Mouse (Mus musculus): ENCODE measurements around the gene Tmem165.

Tmem165 gene

DNA sequence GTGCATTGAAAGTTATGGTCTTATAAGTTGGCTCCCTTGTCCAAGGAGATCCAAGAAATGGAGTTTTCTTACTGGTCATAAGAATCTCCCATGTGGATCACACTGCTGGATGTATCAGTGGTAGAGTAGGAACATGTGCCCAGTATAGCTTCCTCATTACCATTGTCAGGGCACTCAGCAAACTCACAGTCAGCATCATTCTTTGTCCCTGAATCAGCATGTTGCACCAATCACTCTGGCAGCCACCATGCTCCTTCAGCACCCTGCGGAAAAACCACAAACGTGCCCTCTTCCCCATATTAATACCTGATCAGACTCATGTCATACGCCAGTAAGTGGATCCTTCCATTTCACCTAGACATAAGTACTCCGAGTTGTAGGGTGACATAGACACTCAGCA is 8.6 kb upstream of the Tmem165 start:
- DNase-seq: no peak

DNA sequence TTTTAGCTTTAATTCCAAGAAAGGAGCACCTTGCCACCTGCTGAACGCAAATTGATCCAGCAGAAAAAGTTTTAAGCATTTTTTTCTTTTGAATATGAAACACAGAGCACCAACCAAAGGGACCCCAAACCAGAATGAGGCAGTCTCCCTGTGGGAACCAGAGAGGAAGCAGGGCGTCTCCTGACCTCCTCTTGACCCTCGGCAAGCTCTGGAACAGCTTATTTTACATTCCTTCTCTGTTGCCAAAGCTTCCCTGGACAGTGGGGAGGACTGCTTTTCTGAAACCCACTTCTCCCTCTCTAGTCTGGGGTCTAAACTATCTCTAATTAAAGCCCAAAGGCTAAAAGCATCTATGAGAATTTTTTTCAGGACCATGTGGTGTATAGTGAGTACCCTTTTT is 7.3 kb upstream of the Tmem165 start:
- no peak for DNase-seq

DNA sequence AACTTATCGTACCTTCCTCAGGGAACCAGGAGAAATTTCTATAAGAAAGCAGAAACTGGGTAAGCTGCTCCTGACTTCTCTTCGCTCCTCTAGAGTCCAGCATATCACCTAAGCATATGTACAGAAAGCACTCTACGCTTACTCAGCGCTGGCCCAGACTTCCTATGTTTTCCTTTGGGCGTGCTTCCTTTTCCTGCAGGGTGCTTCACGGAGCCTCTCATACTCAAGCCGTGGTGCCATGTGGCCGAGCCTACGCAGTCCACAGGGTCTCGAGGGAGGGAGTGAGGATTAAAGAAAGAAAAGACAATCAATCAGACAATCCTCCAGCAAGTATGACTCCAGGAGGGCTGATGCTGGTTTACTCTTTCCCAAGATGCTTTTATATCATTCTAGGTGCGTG is 6.8 kb upstream of the Tmem165 start:
- DNase-seq: no peak

DNA sequence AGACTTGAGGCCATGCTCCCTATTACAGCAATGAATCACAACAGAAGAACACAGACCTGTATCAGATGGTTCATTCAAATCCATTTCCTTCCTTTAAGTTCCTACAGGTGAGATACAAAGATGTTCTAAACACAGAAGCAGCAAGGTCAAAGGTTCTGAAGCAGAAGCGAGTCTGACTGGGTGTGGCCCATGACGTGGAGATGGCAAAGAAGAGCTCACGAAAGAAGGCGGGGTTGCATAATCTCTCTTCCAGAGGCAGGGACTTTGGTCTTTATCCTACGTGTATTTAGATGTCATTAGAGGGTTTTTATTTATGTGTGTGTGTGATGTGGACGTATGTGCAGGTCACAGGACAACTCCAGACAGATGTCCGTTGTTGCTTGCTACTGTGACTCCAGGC is 6.0 kb upstream of the Tmem165 start:
- DNase-seq: no peak

DNA sequence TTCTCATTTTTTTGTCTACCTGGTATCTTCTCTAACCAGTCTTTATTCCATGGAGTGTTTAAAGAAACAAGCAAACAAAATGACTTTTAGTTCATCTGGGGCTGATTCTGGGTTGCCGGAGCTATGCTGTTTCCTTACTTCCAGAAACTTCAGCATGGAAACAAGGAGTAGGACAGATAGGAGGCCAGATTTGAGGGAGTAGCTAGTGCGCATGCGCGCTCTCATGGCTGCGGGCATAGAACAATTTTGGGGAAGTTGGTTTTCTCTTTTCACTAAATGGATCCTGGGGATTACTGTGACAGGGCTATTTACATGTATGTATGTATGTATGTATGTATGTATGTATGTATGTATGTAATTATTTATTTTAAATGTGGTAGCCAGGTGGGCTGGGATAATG is 4.5 kb upstream of the Tmem165 start:
- DNase-seq: no peak

DNA sequence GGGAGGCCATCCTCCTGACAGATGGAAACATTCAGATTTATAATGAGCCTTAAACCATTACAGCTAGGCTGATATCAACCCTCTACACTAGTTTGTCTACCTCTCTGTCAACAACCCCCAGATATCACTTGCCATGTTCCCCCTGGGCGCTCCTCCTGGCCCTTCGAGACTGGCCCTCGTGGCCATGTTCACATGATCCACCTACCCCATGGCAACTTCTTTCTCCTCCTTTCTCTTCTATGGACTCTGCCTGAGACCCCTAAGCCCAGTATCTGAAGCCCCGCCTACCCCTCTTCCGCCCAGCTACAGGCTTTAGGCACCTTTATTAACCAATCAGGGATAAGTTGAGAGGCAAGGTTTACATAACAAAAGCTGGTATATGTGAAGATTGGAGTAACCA is 3.9 kb upstream of the Tmem165 start:
- no peak for DNase-seq

DNA sequence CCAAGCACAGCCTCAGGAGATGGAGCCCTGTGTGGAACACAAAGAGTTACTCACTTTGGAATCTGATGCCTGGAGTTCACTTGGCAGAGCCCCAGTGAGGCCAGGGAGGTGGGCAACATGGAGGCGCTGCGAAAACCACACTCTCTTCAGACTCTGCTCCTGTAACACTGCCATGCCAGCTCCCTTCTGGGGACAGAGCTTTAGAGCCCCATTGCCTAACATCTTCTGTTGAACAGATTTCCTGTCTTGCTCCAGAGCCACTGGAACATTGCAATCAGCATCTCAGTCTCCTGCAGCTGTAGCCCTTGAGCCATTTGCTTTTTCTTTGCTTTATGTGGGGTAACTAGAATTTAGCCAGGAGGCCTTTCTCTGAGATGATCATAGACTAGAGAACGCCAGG is 1.4 kb upstream of the Tmem165 start:
- no peak for DNase-seq

DNA sequence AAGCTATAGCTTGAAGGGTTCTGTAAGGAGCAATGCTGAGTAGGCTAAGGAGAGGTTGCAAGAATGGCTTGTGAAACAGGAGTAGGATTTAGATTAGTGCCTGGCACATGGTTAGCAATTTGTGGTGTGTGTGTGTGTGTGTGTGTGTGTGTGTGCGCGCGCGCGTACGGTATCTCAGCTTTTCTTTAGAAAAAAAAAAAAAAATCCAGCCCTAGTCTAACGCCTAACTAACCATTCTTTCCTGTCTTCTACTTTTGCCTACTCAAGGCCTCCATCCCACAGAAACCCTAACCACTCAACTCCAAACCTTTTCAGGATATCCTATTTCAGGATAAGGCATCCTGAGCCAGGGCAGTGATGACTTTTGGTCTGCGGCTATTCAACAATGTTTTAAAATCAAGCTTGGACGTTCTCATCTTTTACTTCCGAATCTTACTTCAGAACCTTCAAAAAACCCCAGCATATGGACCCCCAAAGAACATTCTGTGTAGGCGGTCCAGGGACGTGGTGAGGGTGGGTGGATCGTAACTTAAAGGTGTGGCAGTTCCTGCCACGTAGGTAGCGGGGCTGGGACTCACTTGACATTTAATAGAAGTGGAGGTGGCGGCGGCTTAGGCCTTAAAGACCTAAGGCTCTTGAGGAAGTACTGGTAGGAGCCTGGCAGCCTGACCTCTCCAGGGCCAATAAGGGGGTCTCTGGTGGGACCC is 484 bp upstream of the Tmem165 start:
- no peak for DNase-seq

DNA sequence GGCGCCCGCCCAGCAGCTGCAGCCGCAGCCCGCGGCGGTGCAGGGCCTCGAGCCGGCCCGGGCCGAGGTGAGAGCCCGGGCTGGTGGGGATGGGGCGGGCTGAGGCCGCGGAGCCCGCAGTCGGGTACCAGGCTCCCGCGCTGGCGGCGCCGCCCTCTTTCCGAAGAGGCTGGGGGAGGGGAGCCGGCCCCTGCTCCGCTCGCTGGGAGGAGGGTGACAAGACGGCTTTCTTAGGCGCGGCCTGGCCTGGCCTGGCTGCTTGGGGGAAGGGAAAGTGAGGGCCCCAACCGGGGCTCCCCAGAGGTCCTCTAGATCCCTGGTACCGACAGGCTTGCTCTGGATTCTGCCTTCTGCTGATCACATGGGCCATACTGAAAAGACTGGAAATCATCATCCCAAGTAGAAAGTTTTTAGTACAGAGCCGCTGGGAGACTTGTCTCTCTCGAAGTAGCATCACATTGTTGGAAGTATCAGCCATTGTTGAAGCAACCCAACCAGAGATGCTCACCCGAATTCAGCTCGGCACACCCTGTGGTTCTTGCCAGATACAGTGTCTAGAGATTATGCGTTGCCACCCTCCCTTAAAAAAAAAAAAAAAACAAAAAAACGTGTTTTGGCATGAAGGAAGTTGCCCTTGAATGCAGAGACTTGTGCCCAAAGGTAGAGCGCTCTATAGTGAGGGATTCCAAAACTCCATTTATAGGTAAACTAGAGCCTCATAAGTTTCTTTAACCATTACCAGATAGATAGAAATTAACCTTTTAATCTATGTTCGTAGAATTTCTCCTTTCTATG is 803 bp downstream of the Tmem165 start:
- DNase-seq: peak; percentile 65 to 76

DNA sequence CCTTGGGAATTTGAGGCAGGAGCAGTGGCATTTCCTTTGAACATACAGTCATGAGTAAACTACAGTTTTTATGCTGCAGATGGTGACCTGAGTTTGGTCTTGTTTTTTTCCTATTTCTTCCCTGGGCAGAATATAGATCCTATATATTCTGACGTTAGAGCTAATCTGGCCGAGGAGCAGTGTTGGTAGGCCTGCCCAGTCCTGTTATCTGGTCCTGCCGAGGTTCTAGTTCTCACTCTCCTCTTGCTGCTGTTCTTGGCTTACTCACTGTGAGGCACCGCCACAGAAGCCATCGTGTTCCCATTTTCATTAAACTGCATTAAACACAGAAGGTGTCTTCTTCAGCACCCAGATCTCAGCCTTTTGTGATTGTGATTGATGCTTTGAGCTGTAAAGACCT is 4.2 kb downstream of the Tmem165 start:
- no peak for DNase-seq

DNA sequence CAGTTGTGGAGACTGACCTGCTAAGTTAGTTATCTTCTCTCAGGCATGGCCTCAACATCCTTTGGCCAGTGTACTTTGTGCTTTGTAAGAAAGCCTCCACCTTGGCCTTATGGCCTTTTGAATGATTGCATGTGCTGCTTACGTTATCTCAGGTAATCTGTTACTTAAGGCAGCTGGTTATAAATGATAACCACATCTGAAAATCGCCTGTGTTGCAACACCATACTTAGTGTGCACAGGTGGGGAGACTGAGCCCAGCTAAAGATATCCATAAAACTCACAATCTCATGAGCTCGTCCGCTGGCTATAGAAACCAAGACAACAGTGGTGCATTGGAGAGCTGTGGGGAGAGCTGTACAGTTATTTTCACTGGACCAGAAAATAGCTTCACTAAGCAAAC is 6.9 kb downstream of the Tmem165 start:
- DNase-seq: no peak

DNA sequence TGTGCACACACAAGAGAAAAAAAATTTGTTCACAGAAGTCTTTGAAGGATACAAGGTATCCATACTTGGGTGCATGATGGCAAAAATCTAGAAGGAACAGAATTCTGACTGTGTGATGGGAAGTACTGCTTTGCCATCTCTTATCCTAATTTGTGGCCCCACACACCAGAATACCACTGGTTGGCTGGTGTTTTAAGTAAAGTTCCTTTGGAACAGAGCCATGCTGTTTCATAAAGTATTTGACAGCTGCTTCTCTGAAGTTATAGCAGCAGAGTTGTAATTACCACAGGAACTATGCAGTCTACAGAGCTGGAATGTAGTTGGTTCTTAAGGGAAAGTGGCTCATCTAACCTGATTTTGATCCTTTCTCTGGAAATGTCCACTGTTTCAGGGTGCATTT is 9.4 kb downstream of the Tmem165 start:
- no peak for DNase-seq

DNA sequence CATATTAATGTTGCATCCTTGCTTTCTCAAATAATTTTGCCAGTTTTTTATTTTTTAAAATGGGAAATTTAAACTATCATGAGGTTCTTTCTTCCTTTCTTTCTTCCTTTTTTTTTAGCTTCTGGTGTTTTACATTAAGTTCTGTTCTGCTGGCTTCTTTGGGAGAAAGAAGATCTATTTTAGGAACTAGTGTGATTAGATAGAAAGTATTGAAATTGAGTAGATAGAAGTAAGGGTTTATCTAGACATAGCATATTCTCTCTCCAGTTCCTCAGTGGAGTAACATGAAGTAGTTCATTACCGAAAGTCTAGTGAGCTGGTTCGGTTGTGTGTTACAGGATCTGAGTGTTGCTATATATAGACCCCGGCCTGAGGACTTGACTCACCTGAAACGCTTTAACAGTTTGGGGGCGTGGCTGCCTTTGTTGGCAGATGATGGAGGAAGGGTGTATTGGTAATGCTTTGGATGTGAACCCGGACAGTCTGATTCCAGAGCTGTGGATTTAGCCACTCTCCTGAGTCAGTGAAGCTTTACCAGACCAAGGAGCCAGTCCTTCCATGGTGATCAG is 10.8 kb downstream of the Tmem165 start:
- DNase-seq: no peak

DNA sequence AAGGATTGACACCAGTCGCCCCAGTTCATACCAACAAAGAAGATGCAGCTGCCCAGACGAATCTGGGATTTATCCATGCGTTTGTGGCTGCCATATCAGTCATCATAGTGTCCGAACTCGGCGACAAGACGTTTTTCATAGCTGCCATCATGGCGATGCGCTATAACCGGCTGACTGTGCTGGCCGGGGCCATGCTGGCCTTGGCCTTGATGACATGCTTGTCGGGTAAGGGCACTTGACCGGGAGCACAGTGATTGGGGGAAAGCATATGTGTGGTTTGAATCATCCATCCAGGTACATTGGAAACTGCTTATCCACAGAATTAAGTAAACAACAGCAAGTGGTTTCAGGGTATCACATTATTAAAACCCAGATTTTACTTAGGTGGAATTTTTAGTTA is 15.7 kb downstream of the Tmem165 start:
- no peak for DNase-seq

DNA sequence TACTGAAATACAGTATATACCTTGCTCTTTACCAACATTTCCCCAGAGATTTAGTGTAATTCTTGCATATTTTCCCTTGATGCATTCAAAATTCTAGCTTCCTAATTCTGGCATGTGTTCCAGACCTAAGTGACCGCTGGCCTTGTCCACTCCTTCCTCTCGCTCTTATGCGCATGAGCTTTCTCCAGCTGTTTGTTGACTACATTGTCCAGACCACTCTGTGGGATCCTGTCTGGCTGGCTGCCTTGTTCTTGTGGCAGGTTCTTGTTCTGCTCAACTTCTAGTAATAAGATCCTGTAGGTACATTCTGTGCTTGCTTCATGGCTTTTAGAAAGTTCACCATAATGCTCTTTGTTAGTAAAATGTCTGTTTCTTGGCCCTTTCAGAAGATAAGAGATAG is 19.5 kb downstream of the Tmem165 start:
- DNase-seq: no peak

DNA sequence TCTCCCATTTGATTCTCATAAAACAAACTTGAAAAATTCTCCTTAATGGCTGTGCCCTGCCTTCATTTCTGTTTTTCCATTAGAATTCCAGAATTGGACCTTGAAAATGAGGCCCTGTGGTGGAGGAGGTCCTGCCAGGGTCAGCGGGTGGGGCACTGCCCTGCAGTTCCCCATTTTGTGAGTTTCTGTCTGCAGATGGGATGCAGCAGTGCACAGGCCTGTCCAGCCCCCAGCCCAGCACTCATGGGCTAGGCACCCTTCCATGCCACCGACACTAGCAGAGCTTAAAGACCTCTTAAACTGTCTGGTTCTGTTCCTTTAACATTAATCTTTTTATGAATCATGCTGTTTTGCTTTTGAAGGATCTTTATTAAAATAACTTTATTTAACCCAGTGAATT is 22.2 kb downstream of the Tmem165 start:
- no peak for DNase-seq

DNA sequence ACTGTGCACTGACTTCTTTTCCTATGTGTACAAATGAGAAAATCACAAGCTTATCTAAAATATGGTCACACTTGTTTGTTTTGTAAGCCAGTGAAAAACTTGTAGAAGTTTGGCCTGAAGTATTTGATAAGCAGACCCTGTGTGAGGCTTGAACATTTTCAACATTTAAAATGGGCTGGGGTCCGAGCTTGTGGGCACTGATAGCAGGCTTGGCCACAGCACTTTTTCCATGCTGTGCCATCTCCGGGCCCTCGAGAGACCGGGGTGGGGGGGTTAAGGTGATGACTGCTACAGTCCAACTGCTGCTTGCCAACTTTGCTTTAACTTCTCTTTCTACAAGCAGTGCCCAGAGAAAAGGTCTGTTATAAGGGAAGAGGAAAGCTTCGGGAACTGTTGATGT is 24.4 kb downstream of the Tmem165 start:
- no peak for DNase-seq

DNA sequence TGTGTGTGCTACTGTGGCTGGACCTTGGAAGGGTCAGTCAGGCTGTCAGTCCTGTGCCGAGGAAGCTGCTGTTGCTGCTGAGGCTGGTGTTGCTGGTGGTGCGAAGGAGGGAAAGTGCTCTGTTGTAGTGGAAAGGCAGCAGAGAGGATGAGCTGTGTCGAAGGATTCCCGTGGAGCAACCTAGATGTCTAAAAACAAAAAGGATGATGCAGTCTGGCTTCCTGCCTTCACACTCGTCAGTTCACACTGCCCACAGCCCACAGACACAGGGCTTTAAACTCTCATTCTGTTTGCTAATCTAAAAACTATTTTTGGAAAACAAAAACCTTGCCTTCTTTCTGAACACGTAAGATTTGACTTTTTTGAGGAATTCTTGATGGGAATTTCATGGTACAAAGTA is 33.0 kb downstream of the Tmem165 start:
- DNase-seq: no peak

DNA sequence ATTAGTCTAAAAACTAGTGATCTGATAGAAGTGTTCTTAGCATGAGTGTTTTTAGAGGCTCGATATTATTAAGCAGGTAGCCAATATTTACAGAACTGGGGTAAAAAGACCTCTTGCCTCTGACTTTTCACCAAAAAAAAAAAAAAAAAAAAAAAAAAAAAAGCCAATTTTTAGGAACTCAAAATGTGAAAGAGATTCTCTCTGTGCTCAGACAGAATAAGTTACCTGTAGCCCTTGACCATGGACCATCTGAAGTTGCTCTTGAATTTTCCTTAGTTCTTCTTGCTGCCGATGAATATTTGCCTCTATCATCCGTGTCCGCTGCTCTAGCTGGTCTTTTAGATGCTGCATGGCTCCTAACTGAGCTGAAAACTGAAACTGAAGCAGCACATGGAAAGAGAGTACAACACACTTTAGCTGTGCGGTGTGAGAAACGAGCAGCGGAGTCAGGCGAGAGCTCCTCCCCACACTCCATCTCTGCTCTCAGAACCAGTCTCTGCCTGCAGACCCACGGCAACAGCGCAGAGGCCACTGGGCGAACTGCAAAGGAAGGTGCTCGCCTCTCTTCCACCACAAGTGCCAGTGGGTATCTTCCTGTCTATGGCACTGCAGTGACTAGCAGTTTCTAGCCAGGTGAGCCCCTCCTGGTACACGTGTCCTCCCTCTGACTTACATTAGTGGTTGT is 47.6 kb downstream of the Tmem165 start:
- no peak for DNase-seq

DNA sequence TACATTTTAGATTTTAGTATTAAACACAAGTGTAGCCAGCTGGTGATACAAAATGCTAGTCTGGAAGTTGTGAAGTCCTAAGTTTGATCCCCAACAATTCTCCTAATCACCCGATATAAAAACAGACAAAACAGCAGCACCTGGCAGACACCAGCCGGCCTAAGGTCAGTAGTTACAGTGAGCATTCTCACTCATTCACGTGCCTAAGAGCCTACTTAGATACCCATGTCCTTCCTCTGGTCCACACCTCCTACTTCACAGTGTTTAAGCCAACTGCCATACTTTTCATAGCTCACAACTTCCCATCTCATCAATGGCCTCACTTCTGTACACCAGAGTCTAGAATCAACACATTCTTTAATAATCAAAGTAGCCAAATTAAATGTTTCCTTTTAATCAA is 59.6 kb downstream of the Tmem165 start:
- no peak for DNase-seq

DNA sequence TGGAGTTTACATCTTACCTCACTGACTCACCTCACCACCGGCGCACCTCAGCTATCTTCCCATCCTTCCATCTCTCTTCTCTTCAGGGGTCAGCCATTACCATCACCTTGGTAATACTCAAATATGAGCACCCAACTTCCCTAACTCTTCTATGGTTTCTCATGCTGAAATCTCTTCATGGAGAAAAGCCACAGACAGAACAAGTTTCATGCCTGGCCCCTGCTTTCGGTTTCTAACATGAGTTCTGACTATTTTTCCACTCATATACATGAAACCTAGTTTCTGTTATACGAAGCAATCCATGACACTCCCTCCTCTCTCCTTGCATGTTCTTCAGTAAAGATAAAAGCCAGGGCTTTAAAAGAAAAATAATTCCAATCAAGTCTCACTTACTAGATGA is 60.2 kb downstream of the Tmem165 start:
- DNase-seq: no peak

DNA sequence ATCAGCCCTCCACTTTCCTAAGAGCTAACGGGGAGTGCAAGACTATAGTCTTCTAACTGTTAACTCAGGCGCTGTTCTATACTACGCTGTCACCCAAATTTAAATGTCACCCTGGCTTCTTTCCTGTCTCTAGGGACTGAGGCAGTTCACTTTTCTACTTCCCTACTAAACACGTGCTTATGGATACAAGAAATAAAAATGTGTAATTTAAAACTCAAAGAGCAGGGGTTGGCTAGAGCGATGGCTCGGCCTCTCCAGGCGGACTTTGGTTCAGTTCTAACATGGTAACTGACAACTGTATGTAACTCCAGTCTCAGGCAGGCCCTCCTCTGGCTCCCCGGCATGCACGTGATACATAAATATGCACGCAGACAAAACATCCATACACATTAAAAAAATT is 60.8 kb downstream of the Tmem165 start:
- DNase-seq: no peak

DNA sequence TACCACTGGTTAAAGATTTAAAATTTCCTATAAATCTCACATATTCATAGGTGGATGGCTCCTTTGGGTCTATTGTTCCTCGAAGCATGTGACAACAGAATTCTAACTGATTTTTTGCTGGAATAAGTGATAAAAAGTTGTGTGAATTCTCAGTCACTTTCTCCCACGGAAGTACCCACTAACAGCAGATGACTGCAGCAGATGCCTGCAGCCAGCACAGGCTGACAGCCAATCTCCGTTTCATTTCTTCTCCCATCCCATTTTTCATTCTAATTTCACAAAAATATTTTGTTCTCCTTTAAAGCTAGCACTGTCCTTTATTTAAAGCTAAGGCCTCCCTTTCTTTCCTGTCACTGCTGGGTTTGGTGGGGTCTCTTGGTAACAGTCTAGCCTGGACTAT is 61.7 kb downstream of the Tmem165 start:
- no peak for DNase-seq

DNA sequence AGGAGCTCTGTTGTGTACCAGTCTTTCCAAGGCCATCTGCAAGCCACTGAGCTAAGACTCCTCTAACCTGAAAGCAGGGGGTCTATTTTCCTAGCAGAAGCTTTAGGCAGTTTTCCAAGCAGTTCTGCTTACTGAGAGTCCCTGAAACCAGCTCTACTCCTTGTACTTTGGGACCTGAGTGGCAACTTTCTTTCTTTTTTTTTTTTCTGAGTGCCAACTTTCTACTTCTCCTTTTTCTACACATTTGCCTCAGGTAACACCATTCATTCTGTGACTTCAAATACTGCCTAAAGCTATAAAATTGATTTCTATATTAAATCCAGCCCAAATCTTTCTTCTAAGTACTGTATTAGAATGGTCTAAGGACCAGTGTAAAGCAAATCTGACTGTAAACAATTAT is 62.9 kb downstream of the Tmem165 start:
- DNase-seq: no peak

All from cerebellum, postnatal 25 days (tissue).